Mouse (Mus musculus): ENCODE measurements around the gene Gm20908.
"Not testable (repeated sequence)": the region's sequence is repeated elsewhere in the genome, so short reads cannot be mapped to it uniquely, and the experiment has no call there.

Gene Gm20908

DNA sequence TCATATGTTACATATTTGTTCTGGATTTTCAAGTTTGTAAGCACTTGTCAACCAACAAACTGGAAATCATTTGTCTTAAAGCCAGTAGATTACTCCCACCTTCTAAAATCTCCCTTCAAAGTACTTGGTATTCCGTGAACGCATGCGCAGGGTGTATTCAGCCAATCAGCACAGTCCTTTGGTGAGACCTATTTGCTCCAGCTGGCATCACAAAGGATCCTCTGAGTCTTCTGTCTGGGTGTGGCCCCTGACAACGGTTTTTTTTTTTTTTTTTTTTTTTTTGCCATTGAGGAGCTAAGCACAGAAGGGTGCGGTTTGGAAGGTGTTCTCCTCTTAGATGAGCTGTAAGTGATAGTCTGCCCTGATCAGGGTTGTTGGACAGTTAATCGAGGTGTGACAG, at the start of gene Gm20908:
Gm20908 (plus strand) TSS at position 301 of the 400 bp plus-strand sequence.
- DNase-seq, result not testable (repeated sequence)
